Mouse (Mus musculus): ENCODE measurements around the gene Tmem132e. TPM values are rescaled to one million over a fixed set of nuclear protein-coding genes. Genes with fewer than 3 reads are reported as not detected.

The Tmem132e gene
- 7.5 and 7.6 TPM in 2 replicates for polyA plus RNA-seq (2015; fragmentation: Nextera tagmentation; extraction: Ambion mirVana)

DNA sequence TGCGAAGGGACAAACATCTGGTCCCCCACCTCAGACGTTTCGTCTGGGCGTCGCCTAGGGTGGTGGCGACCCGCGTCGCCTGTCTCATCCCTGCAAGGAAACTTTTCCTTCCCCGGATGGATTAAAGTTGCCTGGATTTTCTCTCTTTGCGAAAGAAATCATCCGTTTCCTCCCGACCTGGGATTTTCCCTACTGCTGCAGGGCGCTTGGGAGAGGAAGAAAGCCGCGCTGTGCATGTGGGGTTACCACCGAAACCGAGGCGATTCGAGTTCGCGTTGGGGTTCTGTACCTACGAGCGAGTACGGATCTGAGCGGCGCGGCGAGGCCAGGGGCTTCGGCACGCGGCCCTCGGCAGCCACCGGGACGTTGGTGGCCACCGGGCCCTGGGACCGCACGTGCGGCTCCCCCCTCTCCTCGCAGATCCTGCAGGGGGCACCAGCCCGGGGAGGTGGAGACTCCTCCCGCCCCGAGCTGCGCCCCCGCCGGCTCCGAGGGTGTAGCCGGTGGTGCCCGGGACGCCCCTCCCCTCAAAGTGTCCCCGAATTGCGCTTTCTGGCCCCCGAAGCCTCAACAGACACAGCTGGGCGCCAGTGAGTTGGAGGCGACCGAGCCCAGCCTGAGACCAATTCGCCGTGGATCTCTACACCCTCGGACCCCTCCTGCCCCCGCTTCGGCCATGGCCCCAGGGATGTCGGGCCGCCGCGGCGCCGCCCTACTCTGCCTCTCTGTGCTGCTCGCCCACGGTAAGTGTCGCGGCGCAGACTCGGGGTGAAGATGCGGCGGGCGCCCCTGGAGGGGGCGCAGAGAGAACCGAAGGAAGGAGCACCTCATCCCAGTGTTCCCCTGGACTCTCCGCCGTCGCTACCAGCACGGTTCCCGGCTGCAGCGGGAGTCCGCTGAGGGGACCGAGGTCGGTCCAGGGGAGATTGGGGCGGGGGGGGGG is at the start of gene Tmem132e:
TSS of gene Tmem132e (plus strand) at position 530 of the 943 bp plus-strand sequence.

Other genes with a start within 250 kb of the Tmem132e start
- gene Ccl1, start 83.2 kb upstream of the Tmem132e start, polyA plus RNA-seq (2015; fragmentation: Nextera tagmentation; extraction: Ambion mirVana) = 0.68 and 0.77 TPM in 2 replicates